Mouse (Mus musculus): ENCODE results near the gene Mtf1.
A peak's percentile ranks its signal among the peaks of the same experiment; 100 is the strongest.

Gene Mtf1

DNA sequence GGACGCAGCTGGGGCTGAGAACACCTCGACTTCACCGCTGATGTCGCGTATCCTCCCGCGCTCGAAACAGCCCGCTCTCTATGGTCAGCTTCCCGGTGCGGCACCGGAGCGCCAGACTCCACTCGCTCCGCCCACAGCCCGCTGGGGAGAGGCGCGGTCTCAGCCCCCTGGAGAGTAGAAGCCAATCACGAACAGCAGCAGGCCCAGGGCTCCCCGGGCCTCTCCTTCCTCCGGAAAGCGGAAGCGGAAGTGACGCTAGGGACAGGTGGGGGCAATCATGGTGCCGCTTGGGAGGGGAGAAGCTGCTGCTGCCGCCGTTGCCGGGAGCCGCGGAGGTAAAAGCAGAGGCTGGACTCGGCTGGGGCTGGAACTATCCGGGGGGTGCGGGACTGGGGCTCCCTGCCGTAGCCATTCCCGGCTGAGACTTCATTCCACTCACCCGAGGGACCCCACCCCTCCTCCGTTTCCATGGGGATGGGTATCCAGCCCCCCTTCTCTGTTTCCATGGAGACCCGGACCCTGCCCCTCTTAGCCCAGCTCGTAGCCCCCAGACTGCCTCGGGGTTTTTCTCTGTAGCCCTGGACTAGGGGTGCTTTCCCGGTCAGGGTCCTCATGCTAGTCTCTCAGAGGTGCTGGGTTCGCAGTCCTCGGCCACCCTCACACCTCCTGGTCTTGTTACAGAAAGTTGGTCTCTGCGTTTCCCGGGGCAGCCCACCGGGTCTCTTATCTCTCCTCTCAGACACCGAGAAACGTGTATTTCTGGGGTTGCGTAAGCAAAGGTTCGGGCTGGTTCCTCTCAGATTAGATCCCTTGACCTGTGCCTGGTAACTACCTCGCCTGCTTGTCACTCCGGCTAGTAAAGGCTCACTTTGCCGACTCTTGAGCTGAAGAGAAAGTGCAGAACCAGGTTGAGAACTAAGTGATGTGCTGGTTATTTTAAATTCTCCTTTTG is 681 bp downstream of the Mtf1 start:
- DNase-seq (ENCODE audit: low spot score) = peak; percentile 96

DNA sequence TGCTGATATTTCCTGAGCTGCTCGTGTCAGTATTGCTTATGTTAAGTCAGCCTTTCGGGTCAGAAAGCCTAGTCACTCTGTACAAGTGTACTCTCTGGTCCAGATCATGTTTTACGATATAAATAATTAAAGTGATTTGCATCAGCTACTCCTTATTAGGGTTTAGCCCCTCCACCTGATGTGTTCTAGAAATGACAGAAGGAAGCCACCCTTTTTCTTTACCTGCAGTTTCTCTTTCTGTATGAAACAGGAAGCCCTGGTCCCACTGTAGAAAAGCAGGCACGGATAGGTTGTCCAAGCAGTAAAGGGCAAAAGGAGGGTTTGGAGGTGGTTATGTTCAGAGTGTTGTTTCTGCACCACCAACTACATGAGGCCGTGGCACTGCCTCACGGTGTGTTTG is 1.5 kb downstream of the Mtf1 start:
- DNase-seq (ENCODE audit: low spot score) = no peak

DNA sequence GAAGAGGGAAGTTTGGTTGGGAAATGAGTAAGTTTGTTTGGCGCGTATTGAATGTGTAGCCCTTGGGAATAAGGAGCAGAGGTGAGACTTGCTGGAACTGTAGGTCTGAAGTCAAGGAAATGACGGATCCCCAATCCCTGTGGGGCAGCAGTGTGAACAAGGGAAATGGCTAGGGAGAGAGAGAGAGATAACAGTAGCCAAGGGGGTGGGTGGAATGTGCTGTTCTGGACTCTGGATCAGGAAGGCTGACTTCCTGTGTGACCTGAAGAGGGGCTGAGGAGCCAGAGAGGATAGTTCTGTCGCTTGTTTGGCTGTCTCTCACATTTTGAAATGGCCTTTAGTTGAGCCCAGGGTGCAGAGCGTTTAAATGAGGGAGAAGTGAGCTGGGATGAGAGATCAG is 6.6 kb downstream of the Mtf1 start:
- DNase-seq (ENCODE audit: low spot score) = no peak

DNA sequence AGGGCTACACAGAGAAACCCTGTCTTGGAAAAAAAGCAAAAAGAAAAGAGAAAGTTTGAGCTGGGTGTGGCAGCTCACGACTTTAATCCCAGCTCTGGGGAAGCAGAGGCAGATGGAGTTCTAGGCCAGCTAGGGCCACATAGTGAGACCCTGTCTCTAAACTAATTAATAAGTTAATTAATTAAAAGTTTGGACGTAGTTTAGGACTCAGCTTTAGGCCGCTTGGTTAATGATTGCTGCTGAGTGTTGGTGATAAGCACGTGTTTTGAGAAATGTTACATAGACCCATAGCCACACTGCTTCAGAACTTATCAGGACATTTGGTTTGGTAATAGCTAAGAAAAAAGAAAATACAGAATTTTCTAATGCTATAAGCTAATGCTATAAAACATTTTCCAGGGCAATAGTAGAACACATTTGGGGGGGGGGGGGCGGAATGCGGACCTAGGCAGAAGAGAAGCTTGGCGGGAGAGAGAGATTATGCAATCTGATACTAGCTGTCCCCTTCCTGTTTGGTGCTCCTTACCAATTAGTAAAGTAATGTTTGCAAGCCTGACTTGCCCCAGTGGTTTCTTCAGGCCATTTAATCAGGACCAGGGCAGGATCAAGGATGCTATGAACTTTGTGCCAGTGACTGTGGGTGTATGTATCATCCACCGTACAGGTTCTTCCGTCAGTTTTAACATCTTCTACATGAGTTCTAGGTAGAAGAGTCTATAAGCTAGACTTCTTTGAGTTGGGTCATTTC is 7.4 kb downstream of the Mtf1 start:
- no peak for DNase-seq (ENCODE audit: low spot score)

DNA sequence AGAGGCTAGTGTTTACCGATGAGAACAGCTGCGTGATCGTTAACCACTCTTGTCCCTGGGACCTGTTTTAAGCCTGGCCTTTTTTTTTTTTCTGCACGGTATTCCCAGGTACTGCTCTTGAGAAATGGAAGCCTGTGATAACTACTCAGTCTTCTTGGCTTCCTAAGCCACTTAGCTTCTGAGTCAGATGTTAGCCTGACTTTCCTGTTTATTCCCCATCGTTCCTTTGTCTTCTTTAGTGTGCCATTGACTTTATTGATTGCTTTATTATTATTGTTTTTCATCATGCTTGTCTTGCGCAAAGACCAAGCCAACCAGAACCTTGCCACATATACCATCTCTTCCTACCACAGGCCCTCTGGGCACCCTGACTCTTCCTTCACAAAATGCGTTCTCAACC is 8.2 kb downstream of the Mtf1 start:
- no peak for DNase-seq (ENCODE audit: low spot score)

DNA sequence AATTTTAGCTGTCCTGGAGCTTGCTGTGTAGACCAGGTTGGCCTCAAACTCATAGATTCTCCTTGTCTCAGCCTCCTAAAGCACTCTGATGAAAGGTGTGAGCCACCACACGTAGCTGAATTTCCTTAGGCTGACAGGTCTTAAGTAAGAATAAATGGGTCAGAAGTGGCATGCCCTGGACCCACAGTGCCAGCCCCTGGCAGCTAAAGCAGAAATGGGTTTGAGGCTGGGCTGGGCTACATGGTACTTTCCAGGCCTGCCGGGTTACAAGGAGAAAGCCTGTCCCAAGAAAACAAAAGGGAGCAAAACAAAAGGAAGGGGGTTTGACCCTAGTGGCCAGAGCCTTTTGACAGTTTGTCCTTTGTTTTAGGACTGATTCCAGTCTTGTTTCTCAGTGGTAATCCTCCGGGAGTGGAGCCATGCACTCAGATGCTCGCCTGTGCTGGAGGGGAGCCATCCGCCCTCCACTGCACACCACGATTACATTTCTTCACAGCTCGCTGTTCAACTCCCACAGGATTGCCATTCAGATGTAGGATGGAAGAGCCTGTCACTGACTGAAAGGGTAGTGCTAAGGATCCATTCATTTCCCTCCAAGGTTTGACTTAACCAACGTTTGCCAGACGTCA is 9.6 kb downstream of the Mtf1 start:
- DNase-seq (ENCODE audit: low spot score) = no peak

DNA sequence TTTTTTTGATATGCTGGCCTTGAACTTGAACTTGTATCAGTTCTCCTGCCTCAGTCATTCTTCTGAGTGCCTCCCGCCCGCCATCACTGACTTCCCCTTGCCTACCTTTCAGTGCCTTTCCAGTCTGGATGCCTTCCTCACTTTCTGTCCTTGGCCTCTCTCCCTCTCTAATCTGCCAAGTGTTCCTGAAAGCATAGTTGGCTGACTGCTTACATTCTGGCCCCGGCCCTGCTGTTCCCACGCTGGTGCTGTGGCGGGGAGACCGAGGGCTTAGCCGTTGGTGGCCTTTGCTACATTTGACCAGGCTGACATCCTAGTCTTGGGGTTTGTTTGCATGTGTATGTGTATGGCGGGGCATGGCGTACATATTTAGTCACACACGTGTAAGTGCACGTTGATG is 14.0 kb downstream of the Mtf1 start:
- DNase-seq (ENCODE audit: low spot score) = peak; percentile 33

DNA sequence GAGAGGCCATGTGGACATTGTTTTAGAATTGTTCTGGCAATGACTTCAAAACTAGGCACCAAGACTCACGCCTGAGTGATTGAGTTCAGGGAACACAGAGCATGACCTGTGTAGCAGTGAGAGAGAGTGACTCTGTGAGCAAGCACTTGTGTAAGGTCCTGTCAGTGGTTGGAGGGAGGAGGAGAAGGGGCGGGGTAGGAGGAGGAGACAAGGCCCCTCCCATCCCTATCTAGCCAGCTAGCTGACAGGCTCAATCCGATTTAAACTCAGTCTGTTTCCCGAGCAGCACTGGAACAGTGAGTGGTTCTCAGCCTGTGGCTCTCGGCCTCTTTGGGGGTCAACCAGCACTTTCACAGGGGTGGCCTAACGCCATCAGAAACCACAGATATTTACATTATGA is 15.9 kb downstream of the Mtf1 start:
- no peak for DNase-seq (ENCODE audit: low spot score)

DNA sequence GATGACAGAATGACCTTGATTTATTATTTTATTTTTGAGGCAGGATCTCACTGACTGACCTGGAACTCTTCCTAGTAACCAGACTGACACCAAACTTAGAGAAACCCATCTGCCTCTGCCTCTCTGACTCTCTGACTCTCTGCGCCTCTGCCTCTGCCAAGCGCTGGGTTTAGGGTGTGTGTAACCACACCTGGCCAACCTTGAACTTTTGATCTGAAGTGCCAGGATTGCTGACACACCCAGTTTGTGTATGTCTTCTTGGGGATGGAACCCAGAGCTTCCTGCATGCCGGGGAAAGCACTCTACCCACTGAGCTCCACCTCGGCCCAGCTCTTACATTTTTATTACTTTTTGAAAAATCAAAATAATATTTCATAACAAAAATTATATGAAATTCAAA is 16.9 kb downstream of the Mtf1 start:
- DNase-seq (ENCODE audit: low spot score) = no peak

DNA sequence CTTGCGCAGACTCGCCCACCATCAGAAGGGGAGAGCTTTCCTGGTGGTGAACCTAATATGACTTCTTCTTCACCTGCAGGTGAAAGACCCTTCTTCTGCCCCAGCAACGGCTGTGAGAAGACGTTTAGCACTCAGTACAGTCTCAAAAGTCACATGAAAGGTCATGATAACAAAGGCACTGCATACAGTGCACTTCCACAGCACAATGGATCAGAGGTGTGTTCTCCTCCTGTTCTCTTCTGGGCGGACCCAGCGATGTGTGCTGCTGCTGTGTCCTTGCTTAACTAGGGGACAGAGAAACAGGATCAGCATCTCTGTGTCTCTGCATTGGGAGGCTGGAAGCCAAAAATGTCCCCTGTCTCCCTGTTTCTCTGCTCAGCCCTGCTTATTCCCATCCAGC is 23.1 kb downstream of the Mtf1 start:
- no peak for DNase-seq (ENCODE audit: low spot score)

DNA sequence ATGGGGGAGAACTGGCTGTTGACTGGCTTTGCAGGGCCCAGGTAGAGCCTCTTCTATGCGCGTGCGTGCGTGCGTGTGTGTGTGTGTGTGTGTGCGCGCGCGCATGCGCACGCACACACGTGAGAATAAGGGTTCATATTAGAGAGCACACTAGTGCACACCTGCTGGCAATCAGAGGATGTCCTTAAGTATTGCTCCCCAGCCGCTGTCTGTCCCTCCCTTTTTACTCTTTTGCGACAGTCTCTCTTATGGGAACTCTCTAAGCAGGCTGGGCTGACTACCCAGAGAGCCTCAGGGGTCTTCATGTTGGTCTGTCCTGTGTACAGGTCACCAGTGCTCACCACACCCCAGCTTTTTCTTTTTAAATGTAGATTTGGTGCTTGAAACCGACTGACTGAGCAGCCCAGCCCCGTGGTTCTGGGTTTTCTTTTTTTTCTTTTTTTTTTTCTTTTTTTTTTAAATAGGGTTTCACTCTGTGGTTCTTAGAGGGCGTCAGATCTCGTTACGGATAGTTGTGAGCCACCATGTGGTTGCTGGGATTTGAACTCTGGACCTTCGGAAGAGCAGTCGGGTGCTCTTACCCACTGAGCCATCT is 23.6 kb downstream of the Mtf1 start:
- no peak for DNase-seq (ENCODE audit: low spot score)

DNA sequence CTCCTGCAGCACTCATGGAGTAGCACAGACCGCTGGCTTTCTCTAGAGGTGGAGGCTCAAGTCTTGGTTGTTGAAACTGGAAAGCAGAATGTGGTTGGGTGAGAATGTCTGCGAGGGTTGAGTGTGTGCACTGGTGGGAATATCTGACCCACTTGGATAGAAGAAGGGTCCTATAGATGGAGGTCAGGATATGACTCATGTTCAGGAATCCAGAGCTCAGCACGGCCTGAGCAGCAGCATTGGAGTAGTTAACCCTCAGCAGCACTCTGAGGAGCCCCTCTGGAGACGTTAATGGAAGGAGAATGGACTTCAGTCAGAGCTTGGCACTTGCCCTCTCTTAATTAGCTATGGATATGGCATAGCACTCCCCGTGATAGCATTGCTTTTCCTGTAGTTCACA is 27.8 kb downstream of the Mtf1 start:
- DNase-seq (ENCODE audit: low spot score) = no peak

DNA sequence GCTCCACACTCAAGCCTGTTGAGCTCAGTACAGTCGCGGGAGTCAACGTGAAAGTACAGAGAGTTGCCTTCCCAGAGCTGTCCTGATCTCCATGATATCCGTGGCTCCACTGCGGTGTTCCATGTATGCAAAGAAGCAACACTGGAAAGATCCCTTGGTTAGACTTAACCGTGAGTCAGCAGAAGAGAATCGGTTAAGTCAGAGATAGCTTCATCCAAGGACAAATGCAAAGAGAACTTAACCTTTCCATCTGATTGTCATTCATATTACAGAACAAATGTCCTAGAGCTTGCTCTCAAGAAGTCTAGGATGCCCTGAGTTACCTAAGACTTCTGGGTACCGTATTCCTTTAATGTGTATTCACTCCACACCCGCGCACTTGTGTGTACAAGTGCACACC is 30.9 kb downstream of the Mtf1 start:
- DNase-seq (ENCODE audit: low spot score) = no peak

DNA sequence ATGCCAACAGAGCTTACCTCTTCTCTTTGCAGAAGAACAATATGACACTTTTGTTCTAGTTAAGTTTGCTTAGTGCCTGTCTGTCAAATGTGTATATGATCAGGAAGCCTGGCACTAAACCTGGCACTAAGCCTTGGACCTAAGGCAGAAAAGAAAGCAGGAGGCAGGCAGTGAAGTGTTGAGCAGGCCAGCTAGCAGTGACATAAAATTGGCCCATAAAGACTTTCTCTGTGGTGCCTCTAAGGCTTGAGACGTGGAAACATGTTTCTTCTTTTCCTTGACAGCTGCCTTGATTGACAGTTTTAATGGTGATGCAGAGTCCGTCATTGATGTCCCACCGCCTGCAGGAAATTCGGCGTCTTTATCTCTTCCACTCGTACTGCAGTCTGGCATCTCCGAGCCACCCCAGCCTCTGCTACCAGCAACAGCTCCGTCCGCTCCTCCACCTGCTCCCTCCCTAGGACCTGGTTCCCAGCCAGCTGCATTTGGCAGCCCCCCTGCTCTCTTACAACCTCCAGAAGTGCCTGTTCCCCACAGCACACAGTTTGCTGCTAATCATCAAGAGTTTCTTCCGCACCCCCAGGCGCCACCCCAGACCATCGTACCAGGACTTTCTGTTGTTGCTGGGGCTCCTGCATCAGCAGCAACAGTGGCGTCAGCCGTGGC is 36.3 kb downstream of the Mtf1 start:
- DNase-seq (ENCODE audit: low spot score) = no peak

DNA sequence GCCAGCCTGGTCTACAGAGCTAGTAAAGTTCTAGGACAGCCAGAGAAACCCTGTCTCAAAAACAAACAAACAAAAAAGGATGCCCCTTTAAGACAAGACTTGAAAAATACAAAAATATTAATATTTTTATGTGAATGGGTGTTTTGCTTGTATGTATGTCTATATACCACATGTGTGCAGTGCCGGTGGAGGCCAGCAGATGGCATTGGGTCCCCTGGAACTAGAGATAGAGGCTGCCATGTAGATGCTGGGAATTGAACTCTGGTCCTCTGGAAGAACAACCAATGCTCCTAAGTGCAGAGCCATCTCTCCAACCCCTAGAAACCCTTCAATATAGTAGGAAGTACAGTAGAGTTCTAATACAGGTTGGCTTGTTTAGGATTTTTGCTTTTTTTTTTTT is 39.1 kb downstream of the Mtf1 start:
- no peak for DNase-seq (ENCODE audit: low spot score)

DNA sequence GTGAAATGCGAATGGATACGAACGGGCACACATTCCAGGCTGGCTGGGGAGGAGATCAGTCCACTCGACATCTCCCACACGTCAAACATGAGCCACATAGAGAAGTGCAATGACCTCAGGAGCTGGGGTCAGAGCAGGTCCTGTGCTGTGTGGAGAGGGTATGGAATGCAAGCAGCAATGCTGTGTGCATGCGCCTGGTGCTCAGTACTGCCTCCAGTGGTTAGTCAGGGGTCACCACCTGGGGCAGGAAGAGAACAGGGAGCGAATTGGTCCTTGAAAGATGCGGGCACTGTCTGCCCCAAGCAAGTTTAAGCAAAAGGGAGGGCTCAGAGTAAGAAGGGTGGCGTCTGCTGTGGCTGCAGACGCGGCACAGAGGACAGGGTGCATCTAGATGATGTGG is 41.6 kb downstream of the Mtf1 start:
- DNase-seq (ENCODE audit: low spot score) = no peak

DNA sequence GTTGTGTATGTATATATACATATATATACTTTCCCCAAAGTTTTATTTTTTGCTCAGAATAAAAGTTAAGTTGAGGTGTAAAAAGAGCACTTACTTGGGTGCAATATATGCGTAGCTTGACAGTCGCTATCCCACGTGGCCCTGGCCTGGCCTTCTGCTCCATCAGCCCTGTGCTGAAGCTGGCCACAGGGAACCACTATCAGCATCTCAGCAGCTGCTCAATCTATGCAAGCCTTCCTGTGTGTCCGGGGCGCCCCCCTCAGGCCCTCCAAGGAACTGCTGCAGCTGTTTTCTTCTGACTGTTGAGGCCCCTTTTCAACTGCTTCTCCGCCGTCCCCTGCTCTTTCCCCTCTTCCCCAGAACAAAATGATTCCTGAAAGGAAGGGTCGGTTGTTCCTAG is 45.7 kb downstream of the Mtf1 start:
- peak; percentile 76 for DNase-seq (ENCODE audit: low spot score)

DNA sequence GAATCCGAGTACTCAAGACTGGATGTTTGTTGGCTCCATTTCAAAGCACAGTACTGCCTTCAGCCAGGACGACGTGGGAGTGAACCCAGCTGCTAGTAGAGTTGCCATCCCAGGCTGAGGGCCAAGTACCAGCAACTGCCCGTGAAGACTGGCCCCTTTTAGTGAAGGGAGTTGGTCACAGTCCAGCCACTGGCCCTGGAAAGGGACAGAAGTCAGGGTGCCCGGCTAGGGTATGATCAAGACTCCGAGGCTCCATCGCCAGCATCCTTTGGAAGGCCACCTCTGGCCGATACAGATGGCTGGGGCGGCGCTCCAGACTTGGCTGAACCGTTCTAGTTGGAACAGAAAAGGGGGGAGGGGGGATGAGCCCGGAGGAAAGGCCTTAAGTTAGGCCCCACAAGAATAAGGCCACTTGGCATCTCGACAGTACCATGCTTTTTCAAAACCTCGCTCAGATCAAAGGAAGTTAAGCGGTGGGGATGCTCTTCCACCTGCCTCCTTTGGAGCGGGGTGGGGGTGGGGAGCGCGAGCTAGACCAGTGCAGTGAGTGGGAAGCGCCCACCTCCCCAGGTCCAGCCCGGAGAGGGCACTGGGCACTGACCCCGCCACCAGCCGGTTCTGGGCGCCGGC is 47.8 kb downstream of the Mtf1 start:
- peak; percentile 84 for DNase-seq (ENCODE audit: low spot score)

DNA sequence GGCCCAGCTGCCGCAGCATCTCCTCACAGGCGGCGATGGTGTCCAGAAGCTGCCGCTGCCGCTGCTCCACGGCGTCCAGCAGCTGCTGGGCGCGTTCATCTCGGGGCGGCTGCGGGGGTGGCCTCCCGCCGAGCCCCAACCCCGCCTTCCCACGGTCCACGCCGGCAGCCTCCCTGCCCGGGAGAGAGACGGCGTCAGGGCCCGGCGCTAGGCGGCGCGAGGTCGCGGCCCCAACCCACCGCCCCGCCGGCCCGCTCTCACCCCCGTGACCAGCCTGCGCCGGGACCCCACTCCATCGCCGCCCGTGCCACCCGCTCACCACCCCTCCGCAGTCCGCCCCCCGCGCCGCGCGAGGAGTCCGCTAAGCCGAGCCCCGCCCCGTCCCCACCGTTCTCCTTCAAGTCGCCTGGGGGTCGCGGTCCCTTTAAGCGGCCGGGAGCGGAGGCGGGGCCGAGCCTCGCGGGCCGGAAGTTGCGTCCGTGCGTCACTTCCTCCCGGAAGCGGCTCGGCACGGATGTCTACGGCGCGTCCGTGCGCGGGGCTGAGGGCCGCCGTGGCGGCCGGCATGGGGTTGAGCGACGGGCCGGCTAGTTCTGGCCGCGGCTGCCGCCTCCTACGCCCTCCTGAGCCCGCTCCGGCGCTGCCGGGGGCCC is 48.5 kb downstream of the Mtf1 start, which contains the start of gene Yrdc:
Yrdc (plus strand) TSS at position 419 of the 653 bp plus-strand sequence.
- DNase-seq (ENCODE audit: low spot score) = peak; percentile 95

DNA sequence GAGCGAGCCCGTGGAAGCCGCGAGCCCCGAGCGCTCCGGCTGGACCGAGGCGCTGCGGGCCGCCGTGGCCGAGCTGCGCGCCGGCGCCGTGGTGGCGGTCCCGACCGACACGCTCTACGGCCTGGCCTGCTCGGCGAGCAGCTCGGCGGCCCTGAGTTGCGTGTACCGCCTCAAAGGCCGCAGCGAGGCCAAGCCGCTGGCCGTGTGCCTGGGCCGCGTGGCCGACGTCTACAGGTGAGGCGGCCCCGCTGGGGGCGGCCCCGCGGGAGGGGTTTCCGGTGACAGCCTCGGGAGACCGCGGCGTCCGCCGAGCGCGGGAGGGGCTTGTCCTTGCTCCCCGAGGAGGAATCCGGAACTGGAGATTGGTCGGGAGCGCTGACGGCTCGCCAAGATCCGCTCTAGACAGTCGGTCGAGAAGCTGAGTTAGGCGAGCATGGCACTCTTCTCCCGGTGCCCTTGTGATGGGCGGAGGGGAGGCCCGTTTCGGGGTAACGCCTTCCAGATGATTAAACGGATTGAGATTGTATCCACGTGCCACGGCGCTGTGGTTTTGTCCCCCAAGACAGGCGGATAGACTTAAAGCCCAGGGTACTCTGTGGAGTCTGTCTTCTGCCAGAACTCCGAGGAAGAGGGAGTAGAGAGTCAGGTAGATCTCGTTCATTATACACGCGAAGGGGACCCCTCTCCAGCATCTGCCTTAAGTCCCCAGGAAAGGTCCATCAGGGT is 49.2 kb downstream of the Mtf1 start, which contains the start of gene 1110065P20Rik:
1110065P20Rik (minus strand) TSS at position 264 of the 726 bp plus-strand sequence.
- peak; percentile 86 for DNase-seq (ENCODE audit: low spot score)

Measured in testis, postnatal 14 days (tissue).